Mouse (Mus musculus): Measurements from ENCODE around the gene Gm5134.

Gm5134 gene

GRCm38 (mm10) chr10:76036962-76037361 lies 82.6 kb downstream of the Gm5134 start:
- no peak for DNase-seq

- no peak for DNase-seq
Measured at GRCm38 (mm10) chr10:76045343-76045742, 91.0 kb downstream of the Gm5134 start.

- no peak for DNase-seq
Measured at GRCm38 (mm10) chr10:76046754-76047153, 92.4 kb downstream of the Gm5134 start.

GRCm38 (mm10) chr10:76047182-76047869 lies 93.0 kb downstream of the Gm5134 start:
- no peak for DNase-seq

GRCm38 (mm10) chr10:76048967-76049366 lies 94.7 kb downstream of the Gm5134 start:
- no peak for DNase-seq

GRCm38 (mm10) chr10:76051860-76052259 lies 97.5 kb downstream of the Gm5134 start:
- DNase-seq = no peak
